Mouse (Mus musculus) hematopoietic stem cell, adult 5-6 weeks (primary cell): ENCODE measurements around the gene Appl2. TPM values are rescaled to one million over a fixed set of nuclear protein-coding genes. Genes with fewer than 3 reads are reported as not detected.
"Not testable (repeated sequence)": the region's sequence is repeated elsewhere in the genome, so short reads cannot be mapped to it uniquely, and the experiment has no call there.

ENCODE experiments used
- ATAC-seq, 2 experiments: fragments of 125-278 bp in 1 of 2; replicated peaks in 1 of 2; 2 replicates each; pipeline ENCODE4 v1.8.0; 2016 to 2017; ENCODE audit warnings: inconsistent platforms in 2 of 2, mild to moderate bottlenecking in 2 of 2, moderate number of reproducible peaks in 2 of 2, low read depth in 1 of 2, moderate TSS enrichment in 1 of 2; ENCODE audit not compliant: low FRiP score in 2 of 2, poor library complexity in 2 of 2, severe bottlenecking in 2 of 2, insufficient read depth in 1 of 2, low TSS enrichment in 1 of 2
- total RNA-seq: library from RNA; stranded (forward); fragments of 172-1452, 232-1000 nt; gene quantifications from 2 replicates; pipeline ENCODE4 v1.2.3, GENCODE M21; 2017

Gene Appl2
- total RNA-seq = 98.6 and 105 TPM in 2 replicates

DNA sequence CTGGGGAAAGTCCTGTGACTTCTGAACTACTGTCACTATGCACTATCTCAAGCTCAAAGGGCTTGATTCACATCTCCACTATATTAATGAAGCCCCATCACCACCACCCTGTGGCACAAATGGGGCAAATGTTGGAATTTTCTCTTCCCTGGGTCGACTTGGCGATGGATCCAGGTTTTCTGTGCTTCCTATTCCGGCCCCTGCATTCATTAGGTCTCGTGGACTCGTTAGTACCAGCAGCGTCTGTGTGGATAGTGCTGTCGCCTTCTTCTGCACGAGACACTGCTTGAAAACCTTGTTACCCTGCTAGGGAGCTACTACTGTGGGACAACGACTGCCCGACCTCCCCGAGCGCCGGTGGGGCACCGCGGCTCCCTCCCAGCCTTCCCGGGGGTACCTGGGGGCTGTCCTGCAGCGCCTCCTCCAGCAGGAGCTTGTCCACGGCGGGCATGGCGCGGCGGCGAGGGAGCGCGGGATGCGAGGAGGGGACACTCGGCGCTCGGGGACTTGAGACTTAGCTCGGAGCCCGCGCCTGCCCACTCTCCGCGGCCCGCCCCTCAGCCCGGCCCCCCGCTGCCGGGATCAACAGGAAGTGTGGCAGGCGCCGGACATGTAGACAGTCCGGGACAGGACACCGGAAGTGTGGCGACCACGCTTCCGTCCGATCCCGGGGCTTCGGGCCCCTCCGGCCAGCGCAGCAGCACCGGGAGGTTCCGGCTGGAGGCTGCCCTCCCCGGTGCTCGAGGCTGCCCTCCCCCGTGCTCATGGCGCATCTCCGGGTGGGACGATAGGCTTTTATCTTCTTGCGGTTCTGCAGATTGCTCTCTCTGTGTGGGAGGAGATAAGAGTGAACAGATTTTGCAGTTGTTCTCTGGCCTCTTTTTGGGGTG is at the start of gene Appl2:
Appl2 (minus strand) TSS at position 608 of the 890 bp plus-strand sequence.
- peak; percentile 57 to 59 for ATAC-seq

DNA sequence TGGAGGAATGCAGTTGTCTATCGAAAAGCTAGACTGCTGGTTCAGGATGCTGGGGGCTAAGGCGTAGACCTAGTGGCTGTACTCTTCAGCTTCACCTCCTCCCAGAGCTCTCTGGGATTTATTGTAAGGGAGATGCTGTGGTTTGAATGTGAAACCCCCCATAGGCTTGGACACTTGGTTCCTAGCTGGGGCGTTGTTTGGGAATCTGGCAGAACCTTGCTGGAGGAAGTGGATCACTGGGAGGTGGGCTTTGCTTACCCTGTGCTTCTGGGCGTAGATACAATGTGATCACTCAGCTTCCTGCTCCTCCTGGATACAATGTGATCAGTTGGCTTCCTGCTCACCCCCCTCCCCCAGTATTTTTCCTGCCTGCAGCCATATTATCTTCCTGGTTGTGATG is 47.7 kb upstream of the Appl2 start:
- ATAC-seq = no peak

DNA sequence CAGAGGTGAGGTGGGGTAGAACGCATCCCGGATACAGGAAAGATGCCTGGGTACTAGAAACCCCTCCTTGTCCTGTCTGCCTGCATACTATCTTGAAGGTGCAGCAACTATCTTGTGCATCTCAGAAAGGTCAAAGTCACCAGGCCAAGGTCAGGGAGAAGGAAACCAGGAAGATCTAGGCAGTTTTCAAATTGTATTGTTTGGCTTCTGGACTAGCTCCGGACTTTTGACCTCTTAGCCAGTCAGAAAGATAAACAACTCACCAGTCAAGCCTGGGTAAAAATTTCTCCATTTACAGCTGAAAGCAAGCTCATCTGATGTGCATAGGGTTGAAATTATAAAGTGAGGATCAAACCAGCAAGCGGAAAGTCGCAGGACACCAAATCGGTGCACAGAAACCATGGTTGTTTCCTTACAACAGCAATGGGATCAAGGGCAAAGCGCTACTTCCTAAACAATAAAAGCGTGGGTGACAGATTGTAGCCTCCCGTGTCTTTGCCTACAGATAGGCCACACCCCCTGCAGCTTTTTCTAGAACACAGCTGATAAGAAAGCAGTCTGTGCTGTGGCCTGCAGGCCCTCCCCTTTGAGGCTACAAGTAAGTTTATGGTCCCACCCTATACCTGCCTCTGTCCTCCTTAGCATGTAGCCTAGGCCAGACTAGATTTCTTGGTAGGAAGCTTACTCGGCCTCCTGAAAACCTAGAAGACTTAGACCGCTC is 43.8 kb upstream of the Appl2 start:
- no peak for ATAC-seq

DNA sequence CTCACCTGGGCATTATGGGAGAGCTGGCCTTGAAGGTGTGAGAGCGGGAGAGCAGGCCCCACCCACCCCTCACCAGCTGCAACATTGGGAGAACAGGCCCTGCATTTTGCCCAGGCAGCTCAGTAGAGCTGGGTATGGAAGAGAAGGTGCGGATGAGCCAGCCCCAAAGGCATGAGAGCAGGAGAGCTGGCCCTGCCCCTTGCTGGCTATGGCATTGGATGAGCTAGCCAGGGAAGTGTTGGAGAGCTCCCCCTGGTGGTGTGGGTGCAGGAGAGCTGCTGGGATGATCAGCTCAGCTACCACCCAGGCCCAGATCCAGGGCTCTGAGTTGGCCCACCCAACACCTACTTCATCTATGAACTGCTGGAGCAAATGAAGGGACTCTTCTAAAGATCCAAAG is 39.7 kb upstream of the Appl2 start:
- no peak for ATAC-seq

DNA sequence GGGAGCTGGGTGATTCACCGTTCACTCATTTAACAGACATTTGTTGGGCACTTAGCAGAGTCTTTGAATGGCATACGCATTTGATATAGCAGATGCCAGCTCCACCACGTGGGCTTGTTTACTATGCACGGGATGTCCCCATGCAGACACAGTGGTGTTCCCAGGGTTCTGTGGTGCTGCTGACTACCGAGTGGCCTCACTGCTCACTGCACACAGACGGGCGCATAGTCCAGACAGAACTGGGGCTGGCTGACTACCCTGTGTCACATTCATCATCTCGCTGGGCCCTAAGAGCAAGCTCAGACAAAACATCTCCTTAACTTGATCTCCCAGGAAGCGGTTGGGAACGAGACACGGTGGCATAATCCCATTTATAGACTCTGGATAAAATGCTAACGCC is 32.8 kb upstream of the Appl2 start:
- ATAC-seq = no peak

DNA sequence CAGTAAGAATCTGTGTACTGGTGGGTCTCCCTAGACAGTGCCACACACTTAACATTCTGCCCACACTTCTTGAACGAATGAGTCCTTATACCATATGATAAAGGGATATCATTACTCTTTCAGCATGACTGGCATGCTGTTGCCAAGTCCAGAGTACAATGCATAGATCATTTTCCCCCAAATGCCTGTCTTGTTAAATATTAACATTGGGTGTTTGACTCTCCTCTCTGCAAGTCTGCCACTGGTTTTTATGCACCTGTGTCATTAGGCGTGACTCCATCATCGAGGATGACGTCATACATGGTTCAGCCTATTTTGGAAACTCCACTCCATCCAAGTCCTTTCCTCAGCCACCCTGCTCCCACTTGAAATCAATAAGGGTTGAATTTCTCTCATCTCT is 18.0 kb upstream of the Appl2 start:
- ATAC-seq = no peak

DNA sequence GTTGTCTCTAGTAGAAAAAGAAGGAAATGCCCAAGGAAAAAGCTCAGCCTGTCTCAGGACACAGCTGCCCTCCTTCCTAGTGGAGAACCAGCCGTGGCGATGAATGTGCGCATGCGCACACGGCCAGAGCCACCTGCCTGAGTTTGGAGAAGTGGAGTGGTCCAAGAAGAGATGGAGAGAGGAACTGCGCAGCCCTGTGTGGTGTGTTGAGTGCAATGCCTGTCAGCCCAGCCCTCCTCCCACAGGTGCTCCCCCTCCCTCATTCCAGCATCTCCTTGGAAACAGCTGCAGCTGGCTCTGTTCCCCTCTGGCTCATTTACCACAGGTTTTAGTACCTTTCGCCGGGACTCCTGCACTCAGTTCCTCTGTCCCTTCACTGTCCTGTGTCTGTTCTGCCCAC is 13.4 kb upstream of the Appl2 start:
- ATAC-seq = no peak

DNA sequence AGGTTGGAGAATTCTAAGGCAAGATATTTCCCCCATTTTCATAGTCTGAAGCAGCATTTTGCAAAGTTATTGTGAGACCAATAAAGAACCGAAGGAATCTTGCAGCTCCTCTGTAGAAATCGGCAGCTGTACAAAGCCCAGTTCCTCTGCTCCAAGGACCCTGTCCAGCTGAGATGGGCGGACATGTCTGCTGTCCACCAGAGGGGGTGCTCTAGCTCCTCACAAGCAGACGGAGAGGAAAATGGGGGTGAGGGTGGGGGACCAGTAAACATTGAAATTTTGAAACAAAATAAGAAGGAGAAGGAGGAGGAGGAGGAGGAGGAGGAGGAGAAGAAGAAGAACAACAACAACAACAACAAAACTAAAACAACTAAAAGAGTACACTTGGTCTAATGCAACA is 12.1 kb upstream of the Appl2 start:
- ATAC-seq = no peak

DNA sequence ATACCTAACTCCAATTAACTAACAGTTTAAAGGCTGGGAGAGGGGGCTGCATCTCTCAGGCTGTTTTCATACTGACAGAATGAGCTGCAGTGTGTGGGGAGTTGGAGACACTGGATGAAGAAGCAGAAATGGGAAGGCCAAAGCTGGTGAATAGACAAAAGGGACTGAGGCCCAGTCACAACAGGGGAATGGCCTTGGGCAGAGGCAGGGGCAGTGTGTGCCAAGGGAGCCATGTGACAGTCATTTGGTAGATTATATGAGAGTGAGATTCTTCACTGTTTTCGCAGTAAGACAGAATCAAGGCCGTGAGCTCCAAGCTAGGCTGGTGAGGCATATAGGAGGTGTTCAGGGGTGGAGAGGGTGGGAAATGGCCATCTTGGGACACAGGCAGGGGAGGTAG is 6.1 kb upstream of the Appl2 start:
- ATAC-seq = no peak

DNA sequence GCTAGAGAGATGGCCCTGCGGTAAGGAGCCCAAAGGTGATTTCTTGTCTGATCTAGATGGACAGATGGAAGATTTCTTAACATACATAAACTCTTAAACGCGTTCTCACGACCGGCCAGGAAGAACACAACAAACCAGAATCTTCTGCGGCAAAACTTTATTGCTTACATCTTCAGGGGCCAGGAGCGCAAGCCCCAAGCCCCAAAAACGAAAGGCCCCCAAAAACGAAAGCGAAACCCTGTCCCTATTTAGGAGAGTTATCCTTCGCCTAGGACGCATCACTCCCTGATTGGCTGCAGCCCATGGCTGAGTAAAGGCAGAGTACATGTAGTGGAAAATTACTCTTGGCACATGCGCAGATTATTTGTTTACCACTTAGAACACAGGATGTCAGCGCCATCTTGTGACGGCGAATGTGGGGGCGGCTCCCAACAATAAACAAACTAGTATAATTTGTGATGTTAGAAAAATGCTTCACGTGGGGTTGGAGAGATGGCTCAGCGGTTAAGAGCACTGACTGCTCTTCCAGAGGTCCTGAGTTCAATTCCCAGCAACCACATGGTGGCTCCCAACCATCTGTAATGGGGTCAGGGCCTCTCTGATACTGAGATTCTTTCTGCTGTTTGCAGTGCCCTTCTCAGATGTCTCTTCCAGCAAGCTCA is 3.8 kb upstream of the Appl2 start:
- ATAC-seq = not testable (repeated sequence)

DNA sequence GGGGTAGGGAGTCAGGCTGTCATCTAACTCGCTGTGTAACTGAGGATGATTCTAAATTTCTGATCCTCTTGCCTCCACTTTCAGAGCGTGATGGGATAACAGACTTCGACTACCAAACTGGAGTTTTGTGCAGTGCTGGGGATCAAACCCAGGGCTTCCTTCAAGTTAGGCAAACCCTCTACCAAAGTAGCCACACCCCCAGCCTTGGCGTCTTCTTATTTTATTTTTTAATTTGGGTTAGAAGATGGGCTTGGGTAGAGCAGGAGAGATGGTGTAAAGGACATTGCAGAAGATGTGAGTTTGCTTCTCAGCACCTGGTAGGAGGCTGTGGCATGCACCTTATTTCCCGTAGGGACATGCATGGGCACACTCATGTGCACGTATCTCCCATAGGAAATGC is 499 bp upstream of the Appl2 start:
- no peak for ATAC-seq

DNA sequence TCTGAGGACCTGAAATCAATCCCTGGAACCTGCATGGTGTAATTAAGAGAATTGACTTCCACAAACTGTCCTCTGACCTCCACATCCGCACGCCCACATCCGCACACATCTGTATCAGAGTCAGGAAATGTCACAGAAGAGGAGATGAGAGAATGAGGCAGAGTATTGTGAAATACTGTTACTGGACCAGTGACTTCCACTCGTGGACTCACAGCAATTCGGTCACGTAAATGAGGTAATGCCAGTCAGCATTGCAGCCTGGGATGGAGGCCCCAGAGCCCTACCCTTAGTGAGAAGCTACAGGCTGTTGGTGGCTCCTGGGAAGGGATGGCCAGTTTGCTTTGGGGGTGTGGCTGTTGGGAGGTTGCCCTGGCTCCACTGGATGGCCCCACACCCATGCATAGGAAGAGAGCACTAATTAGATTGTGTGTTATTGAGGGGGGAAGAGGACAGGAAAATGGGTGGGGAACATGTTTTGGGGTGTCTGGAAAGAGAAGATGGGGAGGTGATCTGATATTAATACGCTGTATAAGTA is 2.1 kb downstream of the Appl2 start:
- no peak for ATAC-seq

DNA sequence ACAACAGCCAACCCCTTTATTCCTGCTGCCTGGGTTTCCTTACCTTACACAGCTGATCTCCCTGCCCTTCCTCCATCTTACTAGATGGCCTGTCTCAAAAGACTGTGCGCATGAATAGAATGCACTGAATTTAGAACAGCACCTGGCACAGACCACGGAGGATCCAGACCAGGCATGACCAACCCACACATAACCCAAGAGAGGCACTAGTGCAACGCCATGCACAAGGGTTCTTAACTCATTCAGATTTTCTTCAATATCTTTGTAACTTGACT is 2.9 kb downstream of the Appl2 start:
- no peak for ATAC-seq

DNA sequence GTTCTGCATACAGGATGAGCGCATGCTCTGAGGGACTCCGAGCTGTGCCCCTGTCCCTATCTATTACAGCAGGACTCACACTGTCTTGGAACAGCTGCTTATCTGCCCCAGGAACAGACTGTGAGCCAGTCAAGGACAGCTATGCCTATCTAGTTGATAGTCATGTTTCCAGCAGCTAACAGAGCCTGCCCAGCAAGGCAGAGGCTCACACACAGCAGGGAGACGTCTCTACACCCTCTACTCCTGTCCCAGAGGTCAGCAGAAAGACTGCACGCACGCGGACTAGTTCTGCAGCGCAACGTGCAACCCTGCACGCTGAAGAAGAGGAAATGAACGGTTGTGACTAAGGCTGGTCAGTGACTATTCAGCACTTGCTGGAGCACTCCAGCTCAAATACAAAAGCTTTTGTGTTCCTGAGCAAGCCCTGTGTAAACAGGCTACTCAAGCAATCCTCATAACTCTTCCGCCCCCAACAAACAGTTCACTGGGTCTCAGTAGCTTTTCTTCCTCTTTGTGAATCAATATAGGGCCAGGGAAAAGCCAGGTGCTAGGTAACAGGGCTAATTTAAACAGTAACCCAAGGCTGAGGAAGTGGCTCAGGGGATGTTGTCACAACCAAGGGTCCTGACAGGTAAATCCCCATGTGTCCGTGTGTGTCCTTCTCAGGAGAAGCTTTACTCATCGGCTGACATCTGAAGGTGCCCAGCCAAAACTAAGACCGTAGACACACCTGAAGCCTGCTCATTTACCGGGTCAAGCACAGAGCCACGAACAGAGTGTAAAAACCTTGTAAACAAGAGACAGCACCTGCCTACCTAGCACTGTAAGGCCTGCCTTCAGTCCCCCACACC is 3.4 kb downstream of the Appl2 start:
- ATAC-seq = peak; percentile 34; a peak in 2 of 4 replicates

DNA sequence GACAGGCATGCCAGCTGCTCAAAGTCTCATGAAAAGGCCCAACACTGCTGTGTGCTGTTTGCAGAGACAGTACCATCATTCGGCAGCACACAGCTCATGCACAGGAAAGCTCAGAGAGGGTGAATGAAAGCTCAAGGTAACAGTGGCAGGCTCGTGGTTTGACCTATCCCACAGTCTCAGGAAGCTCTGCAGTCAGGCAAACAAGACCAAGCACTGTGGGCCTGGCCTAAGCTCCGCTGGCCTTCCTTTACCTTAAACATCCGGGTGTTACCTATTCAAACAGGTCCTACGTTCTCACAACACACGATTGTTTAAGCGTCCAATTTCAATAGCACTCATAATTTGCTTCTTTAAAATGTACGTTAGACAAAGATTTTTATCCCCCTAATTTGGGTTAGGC is 4.4 kb downstream of the Appl2 start:
- no peak for ATAC-seq

DNA sequence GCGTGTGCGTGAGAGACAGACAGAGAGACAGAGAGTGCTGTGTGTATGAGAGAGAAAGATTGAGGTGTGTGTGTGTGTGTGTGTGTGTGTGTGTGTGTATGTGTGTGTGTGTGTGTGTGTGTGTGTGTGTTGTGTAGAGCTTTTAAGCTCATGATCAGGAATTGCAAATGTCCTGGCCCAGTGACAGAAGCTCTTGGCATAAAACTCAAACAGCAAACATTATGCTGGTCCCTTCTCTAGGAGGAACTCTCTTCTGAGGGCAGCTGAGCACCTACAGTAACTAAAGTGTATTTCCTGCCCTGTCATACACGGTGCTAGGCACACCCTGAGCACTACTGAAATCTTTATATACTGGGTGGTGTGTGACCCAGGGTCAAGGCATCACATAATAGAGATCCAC is 6.9 kb downstream of the Appl2 start:
- ATAC-seq = no peak

DNA sequence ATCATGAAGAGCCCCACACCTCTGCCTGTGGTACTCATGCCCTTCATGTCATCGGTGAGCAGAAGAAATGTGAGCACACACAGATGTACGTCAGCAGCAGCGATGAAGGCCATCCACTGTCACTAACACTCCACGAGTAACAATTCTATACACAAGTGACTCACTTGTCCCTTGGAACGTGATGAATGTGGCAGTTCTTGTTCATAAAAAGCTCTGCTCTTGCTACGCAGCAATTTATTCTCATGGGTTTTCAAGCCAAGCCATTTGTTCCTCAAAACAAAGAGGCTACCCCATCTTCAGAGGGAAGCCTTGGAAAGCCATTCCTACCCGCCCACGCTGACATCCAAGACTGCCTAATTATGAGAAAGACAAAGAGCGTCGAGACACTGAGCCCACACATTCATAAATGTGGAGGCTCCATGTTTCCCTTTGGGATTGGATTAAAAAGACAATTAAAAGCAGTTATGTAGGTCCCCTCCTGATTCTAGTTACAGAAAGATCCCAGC is 8.6 kb downstream of the Appl2 start:
- no peak for ATAC-seq
